Mouse (Mus musculus) gastrocnemius, adult 2 months (tissue): ENCODE results near the gene Lrfn5. TPM values are rescaled to one million over a fixed set of nuclear protein-coding genes. Genes with fewer than 3 reads are reported as not detected.
A peak's percentile ranks its signal among the peaks of the same experiment; 100 is the strongest.

Experiments used
- DNase-seq: peaks from one replicate; pipeline ENCODE4 v3.0.0; 2022
- H3K27ac ChIP-seq: fragments of 200-600 bp; 2 replicates; pipeline ENCODE4 v1.8.1; 2022; ENCODE audit warnings: mild to moderate bottlenecking
- H3K4me3 ChIP-seq: fragments of 200-600 bp; 2 replicates; pipeline ENCODE4 v1.8.1; 2022; ENCODE audit warnings: mild to moderate bottlenecking, moderate library complexity
- CTCF ChIP-seq: fragments of 200-600 bp; IDR thresholded peaks from 2 replicates; pipeline ENCODE4 v1.8.1; 2022; ENCODE audit warnings: antibody characterized with exemption, mild to moderate bottlenecking, moderate library complexity
- intact Hi-C: fragments of 180-260 bp; cut with DNase I; formaldehyde crosslinking; loops from one replicate; pipeline ENCODE4 v1.15.1; 2025
- long read RNA-seq, 2 experiments: library from polyadenylated mRNA; stranded (forward); transcript quantifications; one replicate each; pipeline ENCODE4 v2.0.0; 2021
- total RNA-seq, 2 experiments: library from RNA; stranded (reverse); gene quantifications; 2 replicates each; pipeline ENCODE4 v1.2.3; 2021

Gene Lrfn5
- not detected for total RNA-seq
- long read RNA-seq, experiment 1: 0 reads
- long read RNA-seq, experiment 2: 0 reads

DNA sequence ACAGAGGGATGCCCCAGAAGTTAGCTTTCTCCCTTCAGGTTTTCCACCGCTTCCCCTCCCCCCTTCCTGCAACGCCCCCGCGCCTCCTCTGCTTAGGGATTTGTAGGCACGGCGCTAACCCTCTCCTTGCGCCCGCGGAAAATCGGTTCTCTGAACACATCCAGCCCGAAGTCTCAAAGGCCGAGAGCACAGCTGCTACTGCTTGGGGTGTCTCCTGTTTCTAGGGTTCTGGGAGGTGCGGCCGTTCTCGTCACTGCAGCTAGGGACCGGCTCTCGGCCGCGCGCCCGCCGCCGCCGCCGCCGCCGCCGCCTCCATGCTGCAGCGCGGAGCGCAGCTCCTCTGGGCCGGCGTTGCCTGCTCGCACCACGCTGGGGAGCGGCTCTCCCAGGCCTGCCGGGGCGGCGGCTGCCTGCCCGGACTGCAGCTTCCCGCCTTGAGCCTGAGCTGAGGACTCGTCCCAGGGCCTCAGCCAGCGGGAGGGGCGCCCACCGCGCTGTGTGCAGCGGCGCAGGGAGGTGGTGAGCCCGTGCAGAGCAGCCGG is at the start of gene Lrfn5:
TSS of gene Lrfn5 (plus strand) at position 322 of the 542 bp plus-strand sequence.
- Histone ChIP-seq H3K27ac (no peak within 1 kb of the TSS), H3K4me3 (peak within 1 kb of the TSS; percentile 65)
- no peak for TF ChIP-seq CTCF
- intact Hi-C loops: no loop called here
- DNase-seq: peak; percentile 34

DNA sequence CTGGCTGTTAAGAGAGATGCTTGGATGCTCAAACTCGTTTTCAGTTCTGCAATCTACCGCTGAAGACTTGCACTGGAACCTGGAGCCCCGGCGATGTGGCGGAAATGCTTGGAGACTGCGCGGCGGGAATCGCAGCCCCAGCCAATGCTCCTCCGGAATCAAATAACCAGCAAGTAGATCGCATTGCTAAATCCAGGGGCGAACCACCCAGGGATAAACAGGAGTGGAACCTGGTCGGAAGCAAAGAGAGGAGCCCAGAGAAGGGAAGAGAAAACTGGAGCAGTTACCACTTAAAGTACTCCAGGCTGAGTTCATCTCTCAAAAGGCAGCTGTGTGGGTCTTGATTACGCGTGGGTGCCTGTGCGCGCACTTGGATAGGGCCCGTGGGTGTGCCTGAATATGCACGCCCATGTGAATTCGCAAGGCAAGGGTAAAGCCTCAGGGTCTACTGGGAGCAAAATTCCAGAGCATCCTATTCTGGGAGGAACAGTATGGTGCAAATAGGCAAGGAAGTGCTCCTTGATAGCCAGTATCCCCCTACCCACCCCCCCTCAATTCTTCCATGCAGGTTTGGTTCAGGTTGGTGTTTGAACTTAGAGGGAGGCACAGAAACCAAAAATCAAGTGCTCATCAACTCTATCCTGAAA is 1.3 kb upstream of the Lrfn5 start:
- intact Hi-C loops: no loop called here
- no peak overlapping the region for H3K27ac ChIP-seq
- TF ChIP-seq CTCF: no peak
- DNase-seq: no peak
- no peak overlapping the region for H3K4me3 ChIP-seq

DNA sequence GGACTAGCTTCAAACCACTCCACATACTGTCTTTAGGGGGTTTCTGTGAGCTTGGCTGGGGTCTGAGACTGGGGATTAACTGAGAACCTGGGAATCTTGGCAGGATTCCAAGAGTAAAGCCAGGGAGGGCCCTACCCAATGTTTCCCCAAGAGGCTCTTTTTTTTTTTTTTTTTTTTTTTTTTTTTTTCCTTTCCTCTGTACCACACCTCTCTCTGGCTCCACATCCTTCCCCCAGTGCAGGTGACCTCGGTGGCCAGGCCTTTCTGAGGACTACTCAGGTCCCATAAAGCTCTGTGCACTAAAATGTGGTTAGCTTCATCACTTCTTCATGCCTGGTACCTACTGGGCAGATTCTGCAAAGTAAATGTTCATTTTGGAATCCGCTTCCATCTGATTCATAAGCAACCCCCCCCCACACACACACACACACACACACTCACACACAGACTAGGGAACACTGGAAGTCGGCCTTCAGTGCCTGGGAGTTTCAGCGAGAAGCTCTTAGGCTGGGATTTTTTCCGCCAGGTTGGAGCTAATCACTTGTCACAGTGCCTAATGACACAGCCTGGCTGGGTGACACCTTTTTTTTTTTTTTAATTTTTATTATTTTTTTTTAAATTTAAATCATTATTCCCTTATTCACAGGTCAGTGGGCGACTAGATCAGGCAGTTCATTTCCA is 662 bp upstream of the Lrfn5 start:
- TF ChIP-seq CTCF: no peak
- H3K4me3 ChIP-seq: peak overlapping the region; percentile 65
- no peak for DNase-seq
- no peak overlapping the region for H3K27ac ChIP-seq
- intact Hi-C loops: no loop called here

DNA sequence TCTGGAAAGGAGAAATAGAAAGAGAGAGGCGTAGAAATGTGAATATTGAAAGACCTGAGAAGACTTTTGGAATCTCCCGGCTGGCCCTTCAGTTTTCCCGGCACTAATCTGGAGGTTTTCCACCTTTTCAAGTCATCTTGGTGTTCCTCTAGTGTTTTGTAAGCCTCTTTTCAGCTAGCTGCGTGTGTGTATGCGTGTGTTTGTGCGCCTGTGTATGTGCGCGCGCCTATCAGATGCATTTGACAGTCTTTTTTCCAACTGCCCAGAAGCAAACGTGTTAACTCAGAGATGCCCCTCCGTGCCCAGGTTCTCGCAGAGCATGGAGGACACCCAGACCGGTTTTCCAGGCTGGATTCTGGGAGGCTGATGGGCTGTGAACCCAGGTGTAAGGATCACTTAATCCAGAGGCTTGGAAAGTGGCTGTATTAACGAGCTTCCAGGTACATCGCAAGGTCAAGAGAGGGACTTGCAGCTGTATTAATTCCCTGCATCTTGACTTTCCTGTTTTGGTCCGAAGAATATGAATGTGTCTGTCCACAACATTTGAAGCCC is 757 bp downstream of the Lrfn5 start:
- DNase-seq: no peak
- intact Hi-C loops: no loop called here
- Histone ChIP-seq H3K27ac (no peak overlapping the region), H3K4me3 (peak overlapping the region; percentile 7)
- TF ChIP-seq CTCF: no peak

DNA sequence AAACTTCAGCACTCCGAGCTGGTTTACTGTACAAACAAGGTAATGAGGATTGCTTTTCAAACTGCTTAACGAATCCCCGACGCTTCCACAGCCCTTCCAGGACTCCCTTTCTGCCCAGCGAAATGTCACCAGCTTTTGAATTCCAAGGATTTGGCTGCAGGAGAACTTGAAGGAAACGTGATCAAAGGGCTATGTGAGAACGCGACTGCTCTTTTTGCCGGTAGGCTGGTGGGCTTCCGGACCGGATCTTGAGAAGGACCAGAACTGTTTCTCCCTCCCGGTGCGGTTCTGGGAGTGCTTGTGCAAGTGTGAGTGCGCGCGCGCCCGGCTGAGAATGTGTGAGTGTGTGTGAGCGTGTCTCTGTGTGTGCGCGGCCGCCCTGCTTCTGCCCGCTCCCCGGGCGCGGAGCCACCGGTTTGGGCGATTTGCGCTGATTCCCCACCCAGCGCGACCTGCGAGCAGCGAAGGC is 1.3 kb downstream of the Lrfn5 start:
- Histone ChIP-seq H3K27ac (no peak overlapping the region), H3K4me3 (peak overlapping the region; percentile 7)
- intact Hi-C loops: no loop called here
- no peak for TF ChIP-seq CTCF
- DNase-seq: no peak

DNA sequence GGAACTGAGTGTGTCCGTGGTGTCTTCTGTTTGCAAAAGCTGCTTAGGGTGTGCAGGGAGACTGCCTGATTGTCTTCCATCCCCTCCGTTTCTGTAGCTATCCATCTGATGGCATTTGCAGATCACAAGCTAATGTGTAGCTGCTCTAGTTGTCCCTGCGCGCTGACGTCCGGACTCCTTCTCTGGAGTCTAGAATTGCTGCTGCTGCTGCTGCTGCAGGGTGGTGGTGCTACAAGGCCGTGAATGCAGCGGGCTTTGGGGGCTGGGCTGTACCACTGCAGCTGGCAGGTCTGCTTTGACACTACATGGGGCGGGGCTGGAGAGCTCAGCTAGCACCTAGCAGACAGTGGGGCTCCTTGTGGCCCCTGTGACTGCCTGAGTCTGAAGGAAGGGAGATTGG is 3.2 kb downstream of the Lrfn5 start:
- no peak for TF ChIP-seq CTCF
- no peak overlapping the region for H3K27ac ChIP-seq
- no peak overlapping the region for H3K4me3 ChIP-seq
- no peak for DNase-seq
- intact Hi-C loops: no loop called here

DNA sequence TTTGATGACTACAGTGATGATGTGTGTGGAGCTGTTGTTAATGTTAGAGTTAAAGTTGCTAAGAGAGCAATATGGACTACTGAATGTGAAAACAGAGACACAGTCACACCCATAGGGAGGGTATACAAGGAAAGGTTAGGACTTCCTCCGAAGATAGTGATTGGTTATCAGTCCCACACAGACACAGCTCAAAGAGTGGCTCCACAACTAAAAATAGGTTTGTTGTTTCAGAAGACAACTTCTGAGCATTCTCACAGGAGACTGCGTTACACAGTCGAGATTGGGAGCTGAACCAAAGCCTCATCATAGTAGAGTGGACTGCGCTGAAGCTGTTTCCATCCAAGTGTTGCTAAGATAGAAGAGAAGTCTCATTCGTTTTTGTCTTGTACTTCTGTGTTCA is 57.0 kb downstream of the Lrfn5 start:
- H3K27ac ChIP-seq: no peak overlapping the region
- no peak overlapping the region for H3K4me3 ChIP-seq
- no peak for TF ChIP-seq CTCF
- intact Hi-C loops: no loop called here
- DNase-seq: no peak

DNA sequence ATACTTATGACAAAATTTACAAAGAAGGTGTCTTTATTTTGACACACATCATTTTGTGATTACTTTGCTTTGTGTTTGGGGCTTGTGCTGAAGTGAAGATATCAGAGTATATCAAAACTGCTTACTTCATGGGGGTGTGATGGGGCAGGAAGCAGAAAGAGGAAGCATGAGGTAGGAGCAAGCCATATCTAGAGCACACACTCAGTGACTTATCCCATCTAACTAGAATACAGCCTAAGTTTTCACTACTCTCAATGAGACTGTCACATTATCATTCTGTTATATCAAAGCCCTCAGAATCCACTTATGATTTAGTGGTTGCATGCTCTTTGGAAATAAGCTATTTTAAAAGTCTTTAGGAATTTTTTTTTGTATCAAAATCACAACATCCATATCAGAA is 77.4 kb downstream of the Lrfn5 start:
- TF ChIP-seq CTCF: no peak
- Histone ChIP-seq H3K27ac (no peak overlapping the region), H3K4me3 (no peak overlapping the region)
- DNase-seq: no peak
- intact Hi-C loops: no loop called here

DNA sequence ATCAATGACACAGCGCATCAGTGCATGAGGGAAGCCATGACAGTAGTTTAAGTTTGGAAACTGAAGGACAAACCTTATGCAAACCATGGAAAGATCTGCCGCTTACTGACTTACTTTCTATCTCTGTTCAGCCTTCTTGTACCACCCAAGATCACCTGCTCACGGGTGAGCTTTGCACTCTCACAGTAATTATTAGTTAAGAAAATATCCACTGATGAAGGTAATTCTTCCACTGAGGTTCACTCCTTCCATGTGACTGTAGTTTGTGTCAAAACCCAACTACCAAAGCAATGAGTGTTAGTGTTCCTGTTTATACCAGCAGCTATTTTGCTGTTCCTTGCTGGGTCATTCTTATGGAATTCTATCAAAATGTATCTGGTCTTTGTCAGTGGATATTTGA is 84.9 kb downstream of the Lrfn5 start:
- no peak for TF ChIP-seq CTCF
- no peak for DNase-seq
- no peak overlapping the region for H3K27ac ChIP-seq
- H3K4me3 ChIP-seq: no peak overlapping the region
- intact Hi-C loops: no loop called here

DNA sequence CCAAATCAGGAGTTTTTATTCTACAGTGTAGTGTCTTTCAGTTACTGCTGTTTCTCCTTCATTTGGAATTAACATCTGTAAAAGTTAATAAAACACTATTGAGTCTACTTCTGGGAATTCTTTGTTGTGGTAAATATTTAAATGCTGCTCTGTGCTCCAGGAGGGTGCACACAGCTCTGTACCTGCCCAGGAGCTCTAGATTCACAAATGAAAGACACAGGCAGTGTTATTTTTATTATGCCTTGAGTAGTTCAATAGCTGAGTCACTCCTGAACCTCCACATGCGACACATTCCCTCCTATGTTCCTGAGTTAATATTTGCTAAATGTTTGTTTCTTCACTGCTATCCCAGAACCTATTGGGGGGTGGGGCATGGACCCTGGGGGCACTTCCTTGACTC is 87.1 kb downstream of the Lrfn5 start:
- Histone ChIP-seq H3K4me3 (no peak overlapping the region), H3K27ac (no peak overlapping the region)
- intact Hi-C loops: no loop called here
- DNase-seq: no peak
- no peak for TF ChIP-seq CTCF

DNA sequence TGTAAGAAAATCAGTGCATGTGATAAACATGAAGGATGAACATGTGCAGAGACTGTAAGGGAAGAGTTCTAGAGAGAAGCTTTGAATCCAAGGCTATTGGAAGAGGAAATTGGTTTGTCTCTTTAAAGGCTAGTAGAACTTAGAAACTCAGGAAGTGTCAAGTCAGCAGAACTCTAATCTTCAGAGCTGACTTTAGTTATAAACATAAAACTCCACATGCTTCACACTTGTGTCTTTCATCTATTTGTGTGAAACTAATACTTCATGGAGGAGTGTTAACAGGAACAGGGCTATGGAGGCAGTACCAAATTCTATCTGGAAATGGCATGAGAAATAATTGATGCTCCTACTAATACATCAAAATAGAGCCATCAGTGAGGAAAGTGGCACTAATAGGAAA is 101.6 kb downstream of the Lrfn5 start:
- no peak overlapping the region for H3K27ac ChIP-seq
- no peak for DNase-seq
- H3K4me3 ChIP-seq: no peak overlapping the region
- no peak for TF ChIP-seq CTCF
- intact Hi-C loops: no loop called here

DNA sequence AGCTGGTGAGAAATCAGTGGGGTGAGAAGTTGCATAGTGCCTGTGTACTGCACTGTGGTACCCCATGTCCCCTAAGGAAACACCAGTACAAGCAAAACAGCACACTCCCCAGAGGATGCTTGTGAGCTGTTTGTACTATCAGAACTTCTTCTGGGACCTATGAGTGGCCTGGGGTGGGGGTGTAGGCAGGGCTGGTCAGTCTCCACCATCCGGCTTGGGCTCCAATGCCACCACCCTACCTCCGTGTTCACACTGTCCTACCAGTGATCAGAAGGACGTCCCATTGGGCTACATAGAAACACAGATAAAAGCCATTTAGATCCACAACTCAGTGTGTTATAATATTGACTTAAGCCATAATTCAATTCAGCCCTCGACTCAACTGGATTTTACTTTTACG is 131.4 kb downstream of the Lrfn5 start:
- DNase-seq: no peak
- no peak overlapping the region for H3K27ac ChIP-seq

DNA sequence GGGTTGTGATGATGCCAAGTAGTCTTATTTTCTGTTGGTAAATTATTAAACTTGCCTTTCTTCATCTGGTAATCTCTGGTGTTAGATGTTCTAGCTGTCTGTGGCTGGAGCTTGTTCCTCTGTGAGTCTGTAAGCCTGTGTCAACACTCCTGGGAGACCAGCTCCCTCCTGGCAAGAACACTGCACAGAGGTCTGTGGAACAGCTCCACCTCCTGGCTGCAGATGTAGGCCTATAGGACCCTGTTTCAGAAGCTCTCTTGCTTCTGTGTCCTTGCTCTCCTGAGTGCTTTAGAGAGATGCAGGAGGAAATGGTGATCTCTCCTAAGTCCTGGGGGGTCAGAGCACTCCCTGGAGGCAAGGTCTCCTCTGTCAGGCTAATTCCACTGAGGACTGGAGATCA is 200.2 kb downstream of the Lrfn5 start:
- no peak for TF ChIP-seq CTCF
- intact Hi-C loops: no loop called here

More for the DNA sequence above, 131.4 kb downstream of the Lrfn5 start:
- no peak for TF ChIP-seq CTCF
- intact Hi-C loops: no loop called here
- no peak overlapping the region for H3K4me3 ChIP-seq

More for the DNA sequence above, 200.2 kb downstream of the Lrfn5 start:
- Histone ChIP-seq H3K4me3 (no peak overlapping the region), H3K27ac (no peak overlapping the region)
- DNase-seq: no peak
